ENCODE assay signal across 8 mouse cellular contexts in genomic region chr15:91900245-91900644, GRCm38 (mm10).
A peak's percentile ranks its signal among the peaks of the same experiment; 100 is the strongest.
DNase-seq lines count a peak whose midpoint lies in the region; ATAC-seq and TF ChIP-seq lines count a peak whose summit lies in the region.

No protein-coding gene starts in this region.

- no peak overlapping the region for H3K9ac ChIP-seq in heart, adult 2 months (ENCODE audit: low read depth, low read length)
- no peak overlapping the region for H3K9ac ChIP-seq in liver, embryonic 14.5 days (replicated peaks)

- no peaks in the 10 kb centered on the region for H3K9me3 ChIP-seq in heart, embryonic 10.5 days
- H3K9me3 ChIP-seq in liver, embryonic 14.5 days (ENCODE audit: control insufficient read depth, low read length) = no peaks in the 10 kb centered on the region

- intact Hi-C loops in heart, adult 2 months (cut with DNase I) = no loop called here

- DNase-seq in heart, adult 2 months = peak in 1 of 2 experiments; percentile 15
- no peak for DNase-seq in heart, embryonic 10.5 days (ENCODE audit: low spot score)
- peak; percentile 5 for DNase-seq in lung, postnatal 10 days
- no peak for DNase-seq in lung, adult 2 months
- peak; percentile 71 for DNase-seq in R1 (ENCODE audit: low read depth, low spot score)
- DNase-seq in liver, embryonic 14.5 days (ENCODE audit: low read depth in 3 of 3, low spot score in 3 of 3) = no peak
- no peak for DNase-seq in urinary bladder, adult 2 months (ENCODE audit: low spot score)
- DNase-seq in cerebellum, adult 8-10 months = no peak

- H3K36me3 ChIP-seq in heart, adult 2 months (ENCODE audit: control insufficient read depth, insufficient read depth, low read length) = no peaks in the 10 kb centered on the region
- H3K36me3 ChIP-seq in heart, embryonic 10.5 days = no peaks in the 10 kb centered on the region
- H3K36me3 ChIP-seq in liver, embryonic 14.5 days (replicated peaks; ENCODE audit: control insufficient read depth, insufficient read depth, low read depth) = no peaks in the 10 kb centered on the region

- no peak overlapping the region for H3K4me2 ChIP-seq in liver, embryonic 14.5 days (ENCODE audit: low read depth)

- TF ChIP-seq POLR2A in heart, adult 2 months (IDR thresholded peaks at IDR 0.05; ENCODE audit: insufficient read depth, low read depth, low read length) = no peak
- no peak for TF ChIP-seq POLR2A in lung, adult 2 months (IDR thresholded peaks at IDR 0.05; ENCODE audit: borderline replicate concordance, extremely low read depth, low read depth, low read length)

- ATAC-seq in liver, embryonic 14.5 days (ENCODE audit: insufficient read depth) = no peak

- no peaks in the 10 kb centered on the region for H3K4me1 ChIP-seq in heart, adult 2 months (ENCODE audit: control insufficient read depth, insufficient read depth, low read length)
- no peaks in the 10 kb centered on the region for H3K4me1 ChIP-seq in heart, embryonic 10.5 days
- no peaks in the 10 kb centered on the region for H3K4me1 ChIP-seq in lung, adult 2 months (ENCODE audit: control insufficient read depth, insufficient read depth, low read length)
- H3K4me1 ChIP-seq in liver, embryonic 14.5 days (replicated peaks; ENCODE audit: control insufficient read depth in 2 of 2, insufficient read depth in 2 of 2, low read length in 1 of 2) = no peaks in the 10 kb centered on the region

- H3K79me2 ChIP-seq in heart, adult 2 months (replicated peaks; ENCODE audit: control insufficient read depth, insufficient read depth, low read length) = no peaks in the 10 kb centered on the region

- no peaks in the 10 kb centered on the region; the same call in 1 of the 2 replicates for H3K27me3 ChIP-seq in heart, adult 2 months (ENCODE audit: control insufficient read depth, insufficient read depth, low read length)
- H3K27me3 ChIP-seq in heart, embryonic 10.5 days (ENCODE audit: insufficient read depth, poor library complexity, severe bottlenecking) = no peaks in the 10 kb centered on the region
- no peaks in the 10 kb centered on the region for H3K27me3 ChIP-seq in liver, embryonic 14.5 days (ENCODE audit: control insufficient read depth, insufficient read depth, low read length)

- H3K4me3 ChIP-seq in heart, adult 2 months = no peak overlapping the region
- no peak overlapping the region for H3K4me3 ChIP-seq in heart, embryonic 10.5 days
- H3K4me3 ChIP-seq in lung, adult 2 months (replicated peaks; ENCODE audit: extremely low read depth, low read depth, low read length) = no peak overlapping the region
- no peak overlapping the region for H3K4me3 ChIP-seq in liver, embryonic 14.5 days (ENCODE audit: insufficient read depth in 1 of 2, low read depth in 2 of 2, low read length in 2 of 2)

- no peak overlapping the region for H3K27ac ChIP-seq in heart, adult 2 months
- no peak overlapping the region for H3K27ac ChIP-seq in heart, embryonic 10.5 days
- H3K27ac ChIP-seq in liver, embryonic 14.5 days = no peak overlapping the region

- TF ChIP-seq EP300 in heart, adult 2 months (IDR thresholded peaks at IDR 0.05; ENCODE audit: insufficient read depth, low read depth, low read length) = no peak
- no peak for TF ChIP-seq EP300 in liver, embryonic 14.5 days (IDR thresholded peaks at IDR 0.05; ENCODE audit: low read depth)

- TF ChIP-seq CTCF in heart, adult 2 months (IDR thresholded peaks at IDR 0.05) = peak; percentile 56
- no peak for TF ChIP-seq CTCF in lung, adult 2 months (IDR thresholded peaks at IDR 0.05; ENCODE audit: insufficient read depth, low read length)
- peak; percentile 45 for TF ChIP-seq CTCF in liver, embryonic 14.5 days (IDR thresholded peaks at IDR 0.05; ENCODE audit: low read depth)

- 60% methylated on average over 6 of the region's 6 CpGs for WGBS in heart, adult 2 months
- 53% methylated on average over 6 of the region's 6 CpGs for WGBS in heart, embryonic 10.5 days
- WGBS in lung, adult 2 months = 65% methylated on average over 6 of the region's 6 CpGs
- WGBS in liver, embryonic 14.5 days (ENCODE audit: insufficient replicate concordance) = 43% methylated on average over 6 of the region's 6 CpGs

Comparison
In these comparisons a context has a peak if more than half of its experiments do, and no peak if none do; other contexts are left out.
1. DNase-seq: peak in lung, postnatal 10 days (single experiment) and R1 (single experiment); none in heart, embryonic 10.5 days (single experiment), lung, adult 2 months (single experiment), liver, embryonic 14.5 days (0 of 3), urinary bladder, adult 2 months (single experiment) and cerebellum, adult 8-10 months (single experiment).